Mouse (Mus musculus): ENCODE results near the gene Selplg. TPM values are rescaled to one million over a fixed set of nuclear protein-coding genes. Genes with fewer than 3 reads are reported as not detected.

Selplg gene
- polyA plus RNA-seq, 1 experiment from 2014 or later: 7.5 TPM

DNA sequence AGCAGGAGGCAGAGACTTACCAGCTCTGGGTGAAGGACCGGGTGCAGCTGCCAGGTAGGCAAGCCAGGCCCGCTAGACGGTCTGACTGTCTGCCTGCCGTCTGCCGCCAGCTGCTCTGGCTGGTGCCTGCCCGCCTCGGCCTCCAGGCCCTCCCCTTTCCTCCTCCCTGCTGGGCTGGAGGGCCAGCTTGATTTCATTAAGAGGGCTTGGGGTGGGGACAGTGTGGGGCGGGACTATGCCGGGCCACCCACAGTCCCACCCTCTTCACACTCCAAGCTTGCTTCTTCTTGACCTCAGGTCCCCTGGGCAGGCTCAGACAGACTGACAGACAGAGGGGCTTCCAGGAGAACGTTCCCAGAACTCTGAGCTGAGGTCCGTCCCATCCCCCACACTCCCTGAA lies 32.2 kb downstream of the Selplg start, which contains the start of gene Tmem119:
Gene Tmem119 (minus strand): TSS at position 237 of the 400 bp plus-strand sequence.
- Histone ChIP-seq H3K4me3 (replicated peaks) (peak within 1 kb of the TSS; percentile 44), H3K36me3 (no peaks in the 10 kb centered on the region), H3K27ac (peak within 1 kb of the TSS; percentile 77), H3K4me1 (peaks cover 31% of the 10 kb centered on the region), H3K27me3 (replicated peaks) (no peaks in the 10 kb centered on the region), H3K9ac (peak within 1 kb of the TSS; percentile 10; the same call in 1 of the 2 replicates), H3K9me3 (no peaks in the 10 kb centered on the region), H3K4me2 (peak within 1 kb of the TSS; percentile 51)
- 3% methylated on average over 11 of the region's 11 CpGs for WGBS
- ATAC-seq (ENCODE audit: insufficient read depth, low FRiP score, low read depth): peak; percentile 82

GRCm38 (mm10) chr5:113799691-113800090 lies 32.8 kb downstream of the Selplg start:
- no peak for ATAC-seq (ENCODE audit: insufficient read depth, low FRiP score, low read depth)
- Histone ChIP-seq H3K9me3 (no peaks in the 10 kb centered on the region), H3K36me3 (0 out of 2 replicates have a peak, but pooled peaks cover 3% of the 10 kb centered on the region), H3K4me2 (peak overlapping the region; percentile 51), H3K9ac (0 out of 2 replicates have a peak overlapping the region, but pooled peaks have one; percentile 10), H3K4me1 (peaks cover 31% of the 10 kb centered on the region), H3K27ac (peak overlapping the region; percentile 77), H3K27me3 (replicated peaks) (no peaks in the 10 kb centered on the region), H3K4me3 (replicated peaks) (peak overlapping the region; percentile 44)
- WGBS: 40% methylated on average over 5 of the region's 5 CpGs

- H3K9me3 ChIP-seq: no peaks in the 10 kb centered on the region
- H3K27me3 ChIP-seq (replicated peaks): no peaks in the 10 kb centered on the region
- WGBS: 61% methylated on average over 9 of the region's 9 CpGs
- ATAC-seq (ENCODE audit: insufficient read depth, low FRiP score, low read depth): no peak
- no peak overlapping the region for H3K27ac ChIP-seq
- H3K4me1 ChIP-seq: peaks cover 31% of the 10 kb centered on the region
- 0 out of 2 replicates have a peak, but pooled peaks cover 4% of the 10 kb centered on the region for H3K36me3 ChIP-seq
- peak overlapping the region; percentile 44 for H3K4me3 ChIP-seq (replicated peaks)
- no peak overlapping the region for H3K9ac ChIP-seq
- H3K4me2 ChIP-seq: peak overlapping the region; percentile 51
Measured at GRCm38 (mm10) chr5:113798525-113798924, 33.9 kb downstream of the Selplg start.

DNA sequence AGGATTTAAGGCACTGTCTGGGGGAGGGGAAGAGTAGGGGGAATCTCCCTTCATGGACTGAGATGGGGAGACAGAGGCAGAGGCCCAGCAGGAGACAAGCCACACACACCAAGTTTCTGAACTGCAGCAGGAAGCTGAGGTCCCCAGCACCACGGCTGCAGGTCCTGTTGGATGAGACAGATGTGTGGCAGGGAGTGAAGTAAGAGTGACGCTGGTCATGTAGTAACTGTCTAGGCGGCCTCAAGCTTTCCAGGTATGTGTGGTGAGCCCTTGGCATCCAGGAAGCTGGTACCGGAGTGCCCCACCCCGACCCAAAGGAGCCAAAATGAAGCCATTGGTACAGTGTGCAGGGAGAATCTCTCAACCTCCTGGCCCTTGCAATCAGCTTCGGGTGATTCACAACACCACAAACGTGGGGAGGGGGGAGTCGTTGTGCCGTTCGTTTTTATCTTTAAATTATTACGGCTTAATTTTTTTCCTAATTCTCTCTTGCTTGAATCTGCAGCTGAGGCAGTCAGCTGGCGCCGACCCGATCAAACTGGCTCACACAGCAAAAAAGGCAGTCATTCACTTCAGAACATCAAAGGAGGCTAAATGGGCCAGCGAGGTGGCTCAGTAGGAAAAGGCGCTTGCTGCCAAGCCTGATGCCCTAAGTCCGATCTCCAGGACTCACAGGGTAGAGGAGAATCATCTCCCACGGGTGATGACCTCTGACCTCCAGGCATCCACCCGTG lies 35.1 kb downstream of the Selplg start:
- peak overlapping the region; percentile 51 for H3K4me2 ChIP-seq
- H3K4me1 ChIP-seq: peaks cover 31% of the 10 kb centered on the region
- H3K9ac ChIP-seq: no peak overlapping the region
- 18% methylated on average over 19 of the region's 19 CpGs for WGBS
- H3K27ac ChIP-seq: peak overlapping the region; percentile 60
- H3K9me3 ChIP-seq: no peaks in the 10 kb centered on the region
- peak overlapping the region; percentile 44 for H3K4me3 ChIP-seq (replicated peaks)
- 0 out of 2 replicates have a peak, but pooled peaks cover 4% of the 10 kb centered on the region for H3K36me3 ChIP-seq
- no peak for ATAC-seq (ENCODE audit: insufficient read depth, low FRiP score, low read depth)
- no peaks in the 10 kb centered on the region for H3K27me3 ChIP-seq (replicated peaks)

GRCm38 (mm10) chr5:113796401-113797148 lies 35.9 kb downstream of the Selplg start:
- H3K27me3 ChIP-seq (replicated peaks): no peaks in the 10 kb centered on the region
- H3K4me1 ChIP-seq: peaks cover 35% of the 10 kb centered on the region
- no peak for ATAC-seq (ENCODE audit: insufficient read depth, low FRiP score, low read depth)
- H3K36me3 ChIP-seq: 0 out of 2 replicates have a peak, but pooled peaks cover 4% of the 10 kb centered on the region
- whole genome bisulfite sequencing: 6% methylated on average over 13 of the region's 13 CpGs
- peak overlapping the region; percentile 60 for H3K27ac ChIP-seq
- H3K9ac ChIP-seq: no peak overlapping the region
- H3K4me3 ChIP-seq (replicated peaks): peak overlapping the region; percentile 44
- H3K4me2 ChIP-seq: peak overlapping the region; percentile 51
- no peaks in the 10 kb centered on the region for H3K9me3 ChIP-seq

DNA sequence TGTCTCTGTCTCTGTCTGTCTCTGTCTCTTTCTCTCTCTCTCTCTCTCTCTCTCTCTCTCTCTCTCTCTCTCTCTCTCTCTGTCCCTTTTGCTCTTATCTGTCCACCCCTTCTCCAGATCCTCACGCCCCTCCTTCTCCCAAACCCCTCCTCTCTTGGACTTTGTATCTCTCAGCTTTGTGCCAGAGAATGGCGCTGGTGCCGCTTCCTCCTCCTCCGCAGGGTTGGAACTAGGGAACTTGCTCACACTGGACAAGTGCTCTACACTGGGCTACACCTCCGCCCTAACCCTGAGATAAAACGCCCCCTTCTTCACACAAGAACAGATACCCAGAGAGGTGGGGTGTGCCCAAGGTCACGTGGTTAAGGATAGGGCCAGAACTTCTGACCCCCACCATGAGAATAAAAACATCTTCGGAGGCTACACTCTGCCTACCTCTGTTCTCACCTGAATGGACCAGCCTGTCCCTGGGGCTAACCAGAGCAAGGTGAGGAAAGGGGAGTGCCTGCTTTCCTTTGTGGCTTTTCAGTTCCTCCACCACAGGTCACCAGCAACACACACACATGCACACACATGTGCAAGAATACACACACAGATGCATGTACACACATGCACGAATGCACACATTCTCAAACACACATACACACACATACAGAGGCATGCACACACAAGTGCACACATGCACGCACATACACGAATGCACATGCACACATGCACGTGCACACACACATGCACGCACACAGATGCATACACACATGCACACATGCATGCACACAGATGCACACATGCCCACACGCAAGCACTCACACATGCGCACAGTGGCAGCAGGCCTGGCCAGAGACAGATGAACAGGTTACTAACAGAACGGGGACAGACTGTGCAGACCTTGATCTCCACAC lies 41.0 kb downstream of the Selplg start:
- Histone ChIP-seq H3K27me3 (replicated peaks) (no peaks in the 10 kb centered on the region), H3K9me3 (no peaks in the 10 kb centered on the region), H3K4me1 (peaks cover 30% of the 10 kb centered on the region), H3K4me3 (replicated peaks) (no peak overlapping the region), H3K9ac (no peak overlapping the region), H3K36me3 (0 out of 2 replicates have a peak, but pooled peaks cover 4% of the 10 kb centered on the region), H3K27ac (no peak overlapping the region), H3K4me2 (no peak overlapping the region)
- WGBS: 76% methylated on average over 16 of the region's 16 CpGs
- no peak for ATAC-seq (ENCODE audit: insufficient read depth, low FRiP score, low read depth)

- ATAC-seq (ENCODE audit: insufficient read depth, low FRiP score, low read depth): no peak
- 54% methylated on average over 11 of the region's 11 CpGs for WGBS
- peak overlapping the region; percentile 59; the same call in 1 of the 2 replicates for H3K27ac ChIP-seq
Measured at GRCm38 (mm10) chr5:113790453-113791196, 41.8 kb downstream of the Selplg start.

DNA sequence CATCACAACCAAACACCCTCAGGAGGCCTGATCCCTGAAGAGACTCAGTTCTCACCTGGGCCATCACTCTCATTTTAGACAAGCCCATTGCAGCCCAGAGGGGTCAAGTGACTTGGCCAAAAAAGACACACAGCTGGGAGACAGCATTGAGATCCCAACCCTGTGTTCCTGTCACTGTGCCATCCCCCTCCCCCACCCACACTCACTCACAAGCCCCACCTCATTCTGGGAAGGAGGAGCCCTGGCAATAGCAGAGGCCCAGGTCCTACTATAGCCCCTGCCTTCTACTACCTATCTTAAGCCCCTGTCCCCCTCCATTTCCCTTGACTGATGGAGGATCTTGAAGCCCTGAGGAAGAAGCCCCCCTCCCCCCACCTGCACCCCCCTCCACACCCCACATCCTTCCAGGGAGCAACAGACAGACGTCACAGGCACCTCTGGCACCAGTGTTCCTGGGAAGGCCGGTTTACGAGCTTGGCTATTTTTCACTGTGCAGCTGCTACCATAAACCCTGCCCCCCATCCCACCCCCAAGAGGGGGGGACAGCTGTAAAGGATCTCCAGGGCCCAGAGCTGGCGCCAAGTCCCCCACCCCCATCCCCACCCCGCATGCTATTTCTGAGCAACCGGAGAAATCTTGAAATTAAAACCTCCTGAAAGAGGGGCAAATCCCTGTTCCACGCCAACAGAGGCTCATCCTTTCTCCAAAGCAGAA lies 43.2 kb downstream of the Selplg start:
- peak; percentile 45 for ATAC-seq (ENCODE audit: insufficient read depth, low FRiP score, low read depth)
- Histone ChIP-seq H3K27me3 (replicated peaks) (no peaks in the 10 kb centered on the region), H3K4me1 (peaks cover 25% of the 10 kb centered on the region), H3K36me3 (no peaks in the 10 kb centered on the region), H3K27ac (peak overlapping the region; percentile 77), H3K9ac (no peak overlapping the region), H3K4me2 (peak overlapping the region; percentile 10; the same call in 1 of the 2 replicates), H3K4me3 (replicated peaks) (no peak overlapping the region), H3K9me3 (no peaks in the 10 kb centered on the region)
- 40% methylated on average over 7 of the region's 7 CpGs for WGBS

More at GRCm38 (mm10) chr5:113790453-113791196, 41.8 kb downstream of the Selplg start:
- Histone ChIP-seq H3K27me3 (replicated peaks) (no peaks in the 10 kb centered on the region), H3K36me3 (0 out of 2 replicates have a peak, but pooled peaks cover 4% of the 10 kb centered on the region), H3K9ac (no peak overlapping the region), H3K4me2 (no peak overlapping the region), H3K4me1 (peaks cover 25% of the 10 kb centered on the region), H3K4me3 (replicated peaks) (no peak overlapping the region), H3K9me3 (no peaks in the 10 kb centered on the region)

GRCm38 (mm10) chr5:113788645-113789044 lies 43.8 kb downstream of the Selplg start:
- Histone ChIP-seq H3K4me3 (replicated peaks) (no peak overlapping the region), H3K4me1 (peaks cover 26% of the 10 kb centered on the region), H3K4me2 (no peak overlapping the region), H3K27ac (peak overlapping the region; percentile 59), H3K9ac (no peak overlapping the region), H3K36me3 (no peaks in the 10 kb centered on the region), H3K9me3 (no peaks in the 10 kb centered on the region), H3K27me3 (replicated peaks) (no peaks in the 10 kb centered on the region)
- ATAC-seq (ENCODE audit: insufficient read depth, low FRiP score, low read depth): 0 out of 2 replicates have a peak, but pooled peaks have one; percentile 19
- WGBS: 34% methylated on average over 6 of the region's 6 CpGs

GRCm38 (mm10) chr5:113786985-113787384 lies 45.5 kb downstream of the Selplg start:
- Histone ChIP-seq H3K9me3 (no peaks in the 10 kb centered on the region), H3K27me3 (replicated peaks) (peaks cover 5% of the 10 kb centered on the region; the same call in 1 of the 2 replicates), H3K4me3 (replicated peaks) (no peak overlapping the region), H3K27ac (no peak overlapping the region), H3K4me2 (no peak overlapping the region), H3K36me3 (no peaks in the 10 kb centered on the region), H3K4me1 (peaks cover 38% of the 10 kb centered on the region), H3K9ac (no peak overlapping the region)
- ATAC-seq (ENCODE audit: insufficient read depth, low FRiP score, low read depth): no peak
- 79% methylated on average over 5 of the region's 5 CpGs for WGBS
